Mouse (Mus musculus): ENCODE data around the gene Olfr398. TPM values are rescaled to one million over a fixed set of nuclear protein-coding genes. Genes with fewer than 3 reads are reported as not detected.

Gene Olfr398
- polyA plus RNA-seq (2012; rRNA removed) = not detected in 2 replicates

DNA sequence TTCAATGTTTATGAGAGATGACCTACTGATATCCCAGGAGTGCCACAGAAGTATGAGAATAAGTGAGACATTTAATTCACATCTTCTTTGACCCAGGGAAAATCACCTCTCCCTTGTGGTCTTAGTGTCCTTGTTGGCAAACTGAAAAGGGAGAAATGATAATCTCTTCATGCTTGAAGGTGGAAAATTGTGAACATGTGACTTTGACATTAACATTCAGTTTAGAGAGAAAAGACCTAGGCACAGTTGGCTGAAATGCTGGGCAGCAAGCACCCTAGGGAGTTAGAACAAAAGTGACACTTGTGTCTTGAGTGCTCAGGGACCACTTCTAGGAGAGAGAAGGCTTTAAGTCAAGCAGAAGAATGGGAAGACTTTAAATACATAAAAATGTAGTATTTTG lies at the start of gene Olfr398:
Gene Olfr398, minus strand, starts transcription at position 101 of the 400 bp plus-strand sequence.
- TF ChIP-seq CTCF (IDR thresholded peaks at IDR 0.05; ENCODE audit: borderline replicate concordance, extremely low read depth, insufficient read depth, insufficient read length) (no peak), POLR2A (IDR thresholded peaks at IDR 0.05; ENCODE audit: borderline replicate concordance, extremely low read depth, insufficient read depth, insufficient read length, poor library complexity, severe bottlenecking) (no peak)

DNA sequence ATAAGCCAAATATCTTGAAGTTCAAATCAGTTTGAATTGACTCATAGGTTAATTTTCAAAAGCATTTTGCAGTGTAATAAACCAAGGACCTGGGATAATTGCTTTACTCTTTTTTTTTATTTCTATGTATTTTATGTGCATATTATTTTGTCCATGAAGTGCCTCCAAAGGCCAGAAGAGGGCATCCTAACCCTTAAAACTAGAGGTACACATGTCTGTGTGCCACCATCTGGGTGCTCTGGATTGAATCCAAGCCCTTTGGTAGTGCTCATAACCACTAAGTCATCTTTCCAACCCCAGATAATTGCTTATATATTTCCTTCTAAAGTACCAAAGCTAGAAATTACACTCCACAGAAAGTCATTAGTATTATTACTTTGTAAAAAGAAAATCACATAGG lies 2.9 kb upstream of the Olfr398 start:
- no peak for DNase-seq (ENCODE audit: low read depth)
- TF ChIP-seq CTCF (IDR thresholded peaks at IDR 0.05; ENCODE audit: borderline replicate concordance, extremely low read depth, insufficient read depth, insufficient read length) (no peak), POLR2A (IDR thresholded peaks at IDR 0.05; ENCODE audit: borderline replicate concordance, extremely low read depth, insufficient read depth, insufficient read length, poor library complexity, severe bottlenecking) (no peak)

More for the DNA sequence above, at the start of gene Olfr398:
- DNase-seq (ENCODE audit: low read depth) = no peak

GRCm38 (mm10) chr11:73960517-73960916 lies 29.7 kb downstream of the Olfr398 start, which contains the start of gene Olfr397:
Olfr397 (plus strand) TSS chr11:73960817.
- no peak for TF ChIP-seq POLR2A (IDR thresholded peaks at IDR 0.05; ENCODE audit: borderline replicate concordance, extremely low read depth, insufficient read depth, insufficient read length, poor library complexity, severe bottlenecking)
- TF ChIP-seq CTCF (IDR thresholded peaks at IDR 0.05; ENCODE audit: borderline replicate concordance, extremely low read depth, insufficient read depth, insufficient read length) = no peak
- no peak for DNase-seq (ENCODE audit: low read depth)

DNA sequence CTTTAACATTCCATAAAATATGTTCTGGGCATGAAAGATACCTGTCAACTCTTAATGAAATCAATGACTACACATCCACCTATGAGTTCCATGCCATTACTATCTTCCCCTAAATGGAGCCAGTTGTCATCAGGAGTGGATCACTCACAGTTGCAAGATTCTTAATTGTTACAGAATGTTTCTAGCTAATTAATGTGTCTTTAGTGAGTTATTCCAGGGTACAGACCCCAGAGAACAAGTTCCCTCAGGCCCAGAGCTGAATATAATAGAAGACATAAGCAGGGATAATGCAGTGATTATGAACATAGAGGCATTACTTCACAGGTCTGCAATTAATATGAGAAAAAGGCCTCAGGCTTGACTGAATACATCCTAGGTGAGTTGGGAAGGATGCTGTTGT lies 53.8 kb downstream of the Olfr398 start, which contains the start of gene Olfr23:
Gene Olfr23, plus strand, starts transcription at position 301 of the 400 bp plus-strand sequence.
- TF ChIP-seq CTCF (IDR thresholded peaks at IDR 0.05; ENCODE audit: borderline replicate concordance, extremely low read depth, insufficient read depth, insufficient read length) = no peak
- TF ChIP-seq POLR2A (IDR thresholded peaks at IDR 0.05; ENCODE audit: borderline replicate concordance, extremely low read depth, insufficient read depth, insufficient read length, poor library complexity, severe bottlenecking) = no peak
- DNase-seq (ENCODE audit: low read depth) = no peak

Other genes starting within 250 kb of the Olfr398 start
- not detected in 2 replicates for gene Olfr389, start 209.7 kb downstream of the Olfr398 start, polyA plus RNA-seq (2012; rRNA removed)
- not detected in 2 replicates for gene Olfr390, start 207.4 kb downstream of the Olfr398 start, polyA plus RNA-seq (2012; rRNA removed)
- not detected in 2 replicates for gene Olfr391-ps, start 187.4 kb downstream of the Olfr398 start, polyA plus RNA-seq (2012; rRNA removed)
- gene Olfr392, start 173.4 kb downstream of the Olfr398 start, polyA plus RNA-seq (2012; rRNA removed) = not detected in 2 replicates
- gene Olfr393, start 139.0 kb downstream of the Olfr398 start, polyA plus RNA-seq (2012; rRNA removed) = not detected in 2 replicates
- gene Olfr394, start 99.6 kb downstream of the Olfr398 start, polyA plus RNA-seq (2012; rRNA removed) = not detected in 2 replicates
- not detected in 2 replicates for gene Olfr395, start 81.1 kb downstream of the Olfr398 start, polyA plus RNA-seq (2012; rRNA removed)
- gene Olfr23, start 53.7 kb downstream of the Olfr398 start, polyA plus RNA-seq (2012; rRNA removed) = not detected in 2 replicates
- gene Olfr397, start 29.6 kb downstream of the Olfr398 start, polyA plus RNA-seq (2012; rRNA removed) = not detected in 2 replicates
- not detected in 2 replicates for gene Olfr139, start 66.1 kb upstream of the Olfr398 start, polyA plus RNA-seq (2012; rRNA removed)
- gene Olfr399, start 66.2 kb upstream of the Olfr398 start, polyA plus RNA-seq (2012; rRNA removed) = not detected in 2 replicates
- gene Zfp616, start 79.5 kb upstream of the Olfr398 start, polyA plus RNA-seq (2012; rRNA removed) = not detected in 2 replicates
- gene Olfr401, start 123.3 kb upstream of the Olfr398 start, polyA plus RNA-seq (2012; rRNA removed) = not detected in 2 replicates
- gene Olfr402, start 163.1 kb upstream of the Olfr398 start, polyA plus RNA-seq (2012; rRNA removed) = not detected in 2 replicates
- gene Olfr403, start 195.8 kb upstream of the Olfr398 start, polyA plus RNA-seq (2012; rRNA removed) = not detected in 2 replicates
- gene Olfr43, start 221.0 kb upstream of the Olfr398 start, polyA plus RNA-seq (2012; rRNA removed) = not detected in 2 replicates

Data from brain, embryonic 14.5 days (tissue).